Mouse (Mus musculus) forebrain, embryonic 14.5 days (tissue): ENCODE data around the gene Rasip1. TPM values are rescaled to one million over a fixed set of nuclear protein-coding genes. Genes with fewer than 3 reads are reported as not detected.

Source experiments
- ATAC-seq: fragments of 200-750 bp; cut with Nextera tagmentation; 2 replicates; pipeline ENCODE4 v1.8.0; 2017; ENCODE audit warnings: mild to moderate bottlenecking, moderate library complexity
- DNase-seq: peaks from one replicate; pipeline ENCODE4 v3.0.0-alpha.2; 2015; ENCODE audit warnings: low spot score
- H3K27ac ChIP-seq: fragments of 300-500 bp; sonication (generic); 2 replicates; pipeline ENCODE4 v1.5.1; 2014; ENCODE audit warnings: low read depth, mild to moderate bottlenecking, control low read depth, low read length, moderate library complexity
- H3K27me3 ChIP-seq: fragments of 300-500 bp; sonication (generic); replicated peaks from 2 replicates; pipeline ENCODE4 v1.6.1; 2014; ENCODE audit warnings: low read length, control low read depth, mixed read lengths; ENCODE audit not compliant: control insufficient read depth, insufficient read depth
- H3K36me3 ChIP-seq: fragments of 300-500 bp; sonication (generic); 2 replicates; pipeline ENCODE4 v1.6.1; 2014; ENCODE audit warnings: low read length, control low read depth; ENCODE audit not compliant: control insufficient read depth, insufficient read depth
- H3K4me1 ChIP-seq: fragments of 300-500 bp; sonication (generic); 2 replicates; pipeline ENCODE4 v1.6.1; 2014; ENCODE audit warnings: antibody characterized with exemption, low read length, control low read depth; ENCODE audit not compliant: control insufficient read depth, insufficient read depth
- H3K4me2 ChIP-seq: fragments of 300-500 bp; sonication (generic); 2 replicates; pipeline ENCODE4 v1.6.1; 2014; ENCODE audit warnings: mild to moderate bottlenecking, control low read depth, low read length
- H3K4me3 ChIP-seq: fragments of 300-500 bp; sonication (generic); 2 replicates; pipeline ENCODE4 v1.5.1; 2014; ENCODE audit warnings: low read depth, low read length, control low read depth
- H3K9ac ChIP-seq: fragments of 300-500 bp; sonication (generic); 2 replicates; pipeline ENCODE4 v1.6.1; 2014; ENCODE audit warnings: mild to moderate bottlenecking, low read length, control low read depth, moderate library complexity
- H3K9me3 ChIP-seq: fragments of 300-500 bp; sonication (generic); replicated peaks from 2 replicates; pipeline ENCODE4 v1.6.1; 2016; ENCODE audit warnings: low read length, control low read depth, mixed read lengths; ENCODE audit not compliant: control insufficient read depth
- WGBS: fragments of 180-500 bp; shearing (Covaris S2); extraction: QIAGEN DNeasy Blood & Tissue Kit; methylation state at CpG from one replicate; pipeline ENCODE4 v1.1.7; 2014; 5-methylcytosine and 5-hydroxymethylcytosine counted together
- polyA plus RNA-seq: library from polyadenylated mRNA; unstranded; fragments of >200 nt; fragmentation: Nextera tagmentation; extraction: Ambion mirVana; gene quantifications from 2 replicates; pipeline ENCODE4 v1.2.1, GENCODE M21; 2014

Rasip1 gene
- polyA plus RNA-seq, 1 experiment from 2014 or later, result 7.3 TPM

DNA sequence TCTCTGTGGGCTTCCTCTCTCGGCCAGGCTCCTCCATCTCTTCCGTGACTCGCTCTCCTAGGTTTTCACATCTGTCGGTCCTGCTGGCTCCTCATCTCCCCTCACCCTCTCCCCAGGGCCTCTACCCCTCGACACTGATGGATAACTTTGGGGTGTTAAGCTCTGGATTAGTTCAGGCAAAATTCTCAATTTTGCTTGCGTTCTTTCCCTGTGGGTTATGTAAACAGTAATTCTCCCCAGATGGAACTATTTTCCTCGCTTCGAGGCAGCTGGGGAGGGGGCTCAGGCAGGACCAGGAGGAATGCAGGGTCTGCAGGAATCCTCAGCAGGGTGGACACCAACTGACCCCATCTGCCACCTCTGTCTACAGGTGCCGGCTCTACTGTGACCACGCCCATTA, 58.5 kb downstream of the Rasip1 start:
- Histone ChIP-seq H3K27me3 (no peaks in the 10 kb centered on the region), H3K27ac (no peak overlapping the region), H3K9ac (no peak overlapping the region), H3K4me3 (no peak overlapping the region), H3K4me2 (no peak overlapping the region), H3K4me1 (no peaks in the 10 kb centered on the region), H3K36me3 (no peaks in the 10 kb centered on the region), H3K9me3 (no peaks in the 10 kb centered on the region)
- no peak for DNase-seq
- WGBS, result 78% methylated on average over 10 of the region's 10 CpGs
- no peak for ATAC-seq

GRCm38 (mm10) chr7:45686841-45687240, 59.6 kb downstream of the Rasip1 start:
- 82% methylated on average over 3 of the region's 3 CpGs for WGBS

More at GRCm38 (mm10) chr7:45686841-45687240, 59.6 kb downstream of the Rasip1 start:
- Histone ChIP-seq H3K27me3 (no peaks in the 10 kb centered on the region), H3K9me3 (no peaks in the 10 kb centered on the region), H3K9ac (no peak overlapping the region), H3K36me3 (no peaks in the 10 kb centered on the region), H3K4me1 (no peaks in the 10 kb centered on the region), H3K4me2 (no peak overlapping the region), H3K27ac (no peak overlapping the region), H3K4me3 (no peak overlapping the region)
- DNase-seq (no peak), ATAC-seq (no peak)

Other genes starting within 250 kb of the Rasip1 start
- gene Snrnp70, start 231.7 kb upstream of the Rasip1 start, polyA plus RNA-seq, result 95.7 and 99.4 TPM in 2 replicates
- not detected in 2 replicates for gene Kcna7, start 221.8 kb upstream of the Rasip1 start, polyA plus RNA-seq
- 0.22 TPM in 1 of 2 replicates, not detected in the other for gene Ntf5, start 213.8 kb upstream of the Rasip1 start, polyA plus RNA-seq
- 0.46 TPM in 1 of 2 replicates, not detected in the other for gene Lhb, start 206.7 kb upstream of the Rasip1 start, polyA plus RNA-seq
- 13.4 and 15.5 TPM in 2 replicates for gene Gys1, start 192.6 kb upstream of the Rasip1 start, polyA plus RNA-seq
- gene Ruvbl2, start 189.4 kb upstream of the Rasip1 start, polyA plus RNA-seq, result 144 and 153 TPM in 2 replicates
- 6,238 and 6,800 TPM in 2 replicates for gene Ftl1, start 167.6 kb upstream of the Rasip1 start, polyA plus RNA-seq
- gene Bax, start 160.6 kb upstream of the Rasip1 start, polyA plus RNA-seq, result 163 and 168 TPM in 2 replicates
- gene Tulp2, start 145.6 kb upstream of the Rasip1 start, polyA plus RNA-seq, result 0.15 TPM in 1 of 2 replicates, not detected in the other
- not detected in 2 replicates for gene Gm45808, start 140.7 kb upstream of the Rasip1 start, polyA plus RNA-seq
- gene Dhdh, start 138.7 kb upstream of the Rasip1 start, polyA plus RNA-seq, result 1.4 and 1.6 TPM in 2 replicates
- gene Nucb1, start 117.1 kb upstream of the Rasip1 start, polyA plus RNA-seq, result 69.0 and 96.5 TPM in 2 replicates
- 13.1 and 19.3 TPM in 2 replicates for gene Ppp1r15a, start 101.2 kb upstream of the Rasip1 start, polyA plus RNA-seq
- 0.76 and 1.2 TPM in 2 replicates for gene Plekha4, start 101.2 kb upstream of the Rasip1 start, polyA plus RNA-seq
- gene Hsd17b14, start 72.6 kb upstream of the Rasip1 start, polyA plus RNA-seq, result 0.17 and 0.22 TPM in 2 replicates
- 19.6 and 20.1 TPM in 2 replicates for gene Bcat2, start 57.3 kb upstream of the Rasip1 start, polyA plus RNA-seq
- gene Fgf21, start 12.0 kb upstream of the Rasip1 start, polyA plus RNA-seq, result not detected in 2 replicates
- not detected in 2 replicates for gene Fut1, start 10.2 kb upstream of the Rasip1 start, polyA plus RNA-seq
- gene Izumo1, start 5.7 kb upstream of the Rasip1 start, polyA plus RNA-seq, result not detected in 2 replicates
- 1.3 and 1.9 TPM in 2 replicates for gene Mamstr, start 12.5 kb downstream of the Rasip1 start, polyA plus RNA-seq
- gene Fut2, start 38.9 kb downstream of the Rasip1 start, polyA plus RNA-seq, result 0.11 TPM in 1 of 2 replicates, not detected in the other
- gene Ntn5, start 56.5 kb downstream of the Rasip1 start, polyA plus RNA-seq, result 0.28 and 0.41 TPM in 2 replicates
- gene Sec1, start 66.9 kb downstream of the Rasip1 start, polyA plus RNA-seq, result 0.06 and 0.38 TPM in 2 replicates
- 22.5 and 22.8 TPM in 2 replicates for gene Car11, start 72.4 kb downstream of the Rasip1 start, polyA plus RNA-seq
- 3.6 and 3.7 TPM in 2 replicates for gene Dbp, start 77.6 kb downstream of the Rasip1 start, polyA plus RNA-seq
- gene Rpl18, start 88.0 kb downstream of the Rasip1 start, polyA plus RNA-seq, result 727 and 966 TPM in 2 replicates
- 16.3 and 19.7 TPM in 2 replicates for gene Sphk2, start 90.5 kb downstream of the Rasip1 start, polyA plus RNA-seq
- 0.11 and 0.15 TPM in 2 replicates for gene Fam83e, start 93.7 kb downstream of the Rasip1 start, polyA plus RNA-seq
- gene Spaca4, start 98.3 kb downstream of the Rasip1 start, polyA plus RNA-seq, result not detected in 2 replicates
- gene Lmtk3, start 156.2 kb downstream of the Rasip1 start, polyA plus RNA-seq, result 11.8 and 18.4 TPM in 2 replicates
- gene Sult2b1, start 157.2 kb downstream of the Rasip1 start, polyA plus RNA-seq, result 4.0 and 5.4 TPM in 2 replicates
- gene Cyth2, start 187.1 kb downstream of the Rasip1 start, polyA plus RNA-seq, result 286 TPM in 2 replicates
- 0.41 and 0.78 TPM in 2 replicates for gene Kcnj14, start 197.3 kb downstream of the Rasip1 start, polyA plus RNA-seq
- gene Grwd1, start 203.5 kb downstream of the Rasip1 start, polyA plus RNA-seq, result 45.2 and 46.7 TPM in 2 replicates
- 104 and 111 TPM in 2 replicates for gene Kdelr1, start 245.3 kb downstream of the Rasip1 start, polyA plus RNA-seq